Mouse (Mus musculus) cerebellum, postnatal 25 days (tissue): ENCODE measurements around the gene Olfr661.

Source experiments
- DNase-seq, 2 experiments: peaks; one replicate each; pipeline ENCODE4 v3.0.0; 2021; ENCODE audit warnings: mixed read lengths in 2 of 2

Gene Olfr661

DNA sequence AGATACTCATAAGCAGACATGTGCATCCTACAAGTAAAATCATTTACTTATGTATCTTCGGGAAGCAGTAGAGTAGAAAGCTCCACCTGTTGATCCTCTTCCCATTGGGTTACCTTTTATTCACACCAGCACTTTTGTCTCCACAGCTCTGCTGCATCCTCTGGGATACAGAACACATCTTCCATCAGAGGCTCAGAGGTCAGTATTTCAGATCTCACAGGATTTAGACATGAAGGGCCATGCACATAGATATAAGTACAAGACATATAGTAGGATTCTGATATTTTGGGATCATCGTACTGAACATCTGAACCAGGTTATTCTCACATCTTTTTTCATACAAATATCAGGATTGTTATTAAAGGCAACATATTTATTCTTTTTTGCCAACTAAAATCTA lies at the start of gene Olfr661:
Gene Olfr661, plus strand, starts transcription at position 301 of the 400 bp plus-strand sequence.
- no peak for DNase-seq

DNA sequence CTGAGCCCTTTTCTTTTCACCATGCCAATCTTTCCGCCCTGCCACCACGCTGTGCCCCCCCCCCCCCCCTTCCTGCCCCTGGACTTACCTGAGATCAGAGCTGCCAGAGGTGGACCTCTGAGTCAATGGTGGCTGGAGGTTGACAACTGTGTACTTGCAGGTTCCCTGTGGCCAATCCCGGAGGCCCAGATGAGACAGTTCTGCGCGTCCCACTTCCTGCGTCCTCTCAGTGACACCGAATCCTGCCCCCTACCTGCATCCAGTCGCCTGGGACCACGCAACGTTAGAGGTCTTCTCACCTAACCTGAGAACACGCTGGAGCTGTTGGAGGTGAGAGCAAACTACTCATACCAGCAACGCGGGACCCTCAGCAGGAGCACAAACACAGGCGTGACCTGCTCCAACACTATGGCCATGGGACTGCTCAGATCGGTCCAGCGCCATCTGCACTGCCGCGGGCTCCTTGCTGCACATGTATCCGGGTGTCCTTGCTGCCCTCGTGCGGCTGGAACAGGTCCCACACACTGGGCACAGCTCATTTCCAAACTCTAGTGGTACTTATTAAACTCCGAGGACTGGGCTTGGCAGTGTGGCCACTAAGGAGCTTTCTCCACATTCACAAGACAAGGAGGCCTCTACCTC lies 39.3 kb upstream of the Olfr661 start, which contains the start of gene Olfr658:
Gene Olfr658, minus strand, starts transcription at position 465 of the 642 bp plus-strand sequence.
- DNase-seq: peak in 1 of 2 experiments; percentile 9

DNA sequence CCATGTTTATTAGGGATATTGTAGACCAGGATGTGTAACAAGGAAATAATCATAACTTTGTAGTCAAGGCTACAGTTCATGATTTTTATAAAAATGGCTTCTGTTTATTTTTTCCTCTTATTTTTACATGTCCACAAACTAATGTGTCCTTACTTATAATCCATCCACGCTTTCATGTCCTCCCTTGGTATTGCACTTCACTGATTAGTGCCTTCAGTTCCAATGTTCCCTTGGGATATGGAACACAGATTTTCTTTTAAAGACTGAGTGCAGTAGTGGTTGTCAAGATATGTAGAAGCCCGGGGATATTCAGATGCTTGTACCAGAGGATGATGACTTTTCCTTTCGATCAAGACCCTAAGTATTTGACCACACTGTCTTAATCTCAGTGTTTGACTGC lies 19.8 kb upstream of the Olfr661 start, which contains the start of gene Olfr659:
Gene Olfr659, plus strand, starts transcription at position 301 of the 400 bp plus-strand sequence.
- no peak for DNase-seq
